Mouse (Mus musculus) ES-Bruce4 (cell line): Measurements from ENCODE around the gene Plscr3.

Experiments
- CTCF ChIP-seq: IDR thresholded peaks from one replicate; pipeline ENCODE4 v1.8.1; 2011; ENCODE audit warnings: low read depth, low read length
- POLR2A ChIP-seq: IDR thresholded peaks from one replicate; pipeline ENCODE4 v1.8.1; 2011; ENCODE audit warnings: low read length; ENCODE audit not compliant: insufficient read depth

GRCm38 (mm10) chr11:69834001-69834549 is 12.1 kb upstream of the Plscr3 start:
- TF ChIP-seq CTCF = no peak
- no peak for TF ChIP-seq POLR2A
